Mouse (Mus musculus) spleen, postnatal 0 days (tissue): ENCODE data around the gene Ccdc9b. TPM values are rescaled to one million over a fixed set of nuclear protein-coding genes. Genes with fewer than 3 reads are reported as not detected.

ENCODE experiments used
- polyA plus RNA-seq: library from polyadenylated mRNA; unstranded; fragments of >200 nt; fragmentation: Nextera tagmentation; extraction: Ambion mirVana; gene quantifications from 2 replicates; pipeline ENCODE4 v1.2.1, GENCODE M21; 2015

Gene Ccdc9b
- 0.95 and 1.1 TPM in 2 replicates for polyA plus RNA-seq

GRCm38 (mm10) chr2:118761906-118762783, at the start of gene Ccdc9b:
TSS of gene Ccdc9b (minus strand) at chr2:118762661.

GRCm38 (mm10) chr2:118779504-118780480, 17.3 kb upstream of the Ccdc9b start, which contains the start of gene Disp2:
TSS of gene Disp2 (plus strand) at chr2:118779719.

GRCm38 (mm10) chr2:118772158-118772874, 9.9 kb upstream of the Ccdc9b start, which contains the start of gene Phgr1:
TSS of gene Phgr1 (plus strand) at chr2:118772769.

GRCm38 (mm10) chr2:118745232-118745884, 17.1 kb downstream of the Ccdc9b start, which contains the start of gene Inafm2:
TSS of gene Inafm2 (plus strand) at chr2:118745758.

GRCm38 (mm10) chr2:118728337-118728736, 34.1 kb downstream of the Ccdc9b start, which contains the start of gene Plcb2:
TSS of gene Plcb2 (minus strand) at chr2:118728438.

Other genes with a start within 250 kb of the Ccdc9b start
- gene Bmf, start 213.0 kb downstream of the Ccdc9b start, polyA plus RNA-seq, result 1.2 and 2.1 TPM in 2 replicates
- 41.6 and 42.6 TPM in 2 replicates for gene Bub1b, start 164.4 kb downstream of the Ccdc9b start, polyA plus RNA-seq
- 0.24 and 0.28 TPM in 2 replicates for gene Pak6, start 99.4 kb downstream of the Ccdc9b start, polyA plus RNA-seq
- gene Ankrd63, start 58.7 kb downstream of the Ccdc9b start, polyA plus RNA-seq, result 0.06 and 0.12 TPM in 2 replicates
- gene Plcb2, start 34.2 kb downstream of the Ccdc9b start, polyA plus RNA-seq, result 4.5 and 6.6 TPM in 2 replicates
- gene Inafm2, start 16.9 kb downstream of the Ccdc9b start, polyA plus RNA-seq, result 16.0 and 16.9 TPM in 2 replicates
- gene Phgr1, start 10.1 kb upstream of the Ccdc9b start, polyA plus RNA-seq, result not detected in 2 replicates
- 0.13 and 0.19 TPM in 2 replicates for gene Disp2, start 17.1 kb upstream of the Ccdc9b start, polyA plus RNA-seq
- gene Knstrn, start 51.3 kb upstream of the Ccdc9b start, polyA plus RNA-seq, result 72.3 and 81.3 TPM in 2 replicates
- gene Ivd, start 99.3 kb upstream of the Ccdc9b start, polyA plus RNA-seq, result 18.1 and 20.7 TPM in 2 replicates
- 3.8 and 3.9 TPM in 2 replicates for gene Bahd1, start 137.7 kb upstream of the Ccdc9b start, polyA plus RNA-seq
- gene Chst14, start 163.8 kb upstream of the Ccdc9b start, polyA plus RNA-seq, result 9.4 and 12.5 TPM in 2 replicates